Mouse (Mus musculus): Measurements from ENCODE around the gene Tmem37. TPM values are rescaled to one million over a fixed set of nuclear protein-coding genes. Genes with fewer than 3 reads are reported as not detected.

Gene Tmem37
- polyA plus RNA-seq, 1 experiment from 2014 or later, result 94.7 TPM

- 33% methylated on average over 6 of the region's 6 CpGs for WGBS (ENCODE audit: insufficient replicate concordance)
- Histone ChIP-seq H3K27me3 (ENCODE audit: control insufficient read depth, insufficient read depth, low read depth, low read length) (no peaks in the 10 kb centered on the region), H3K4me2 (ENCODE audit: low read depth, low read length) (no peak overlapping the region), H3K36me3 (ENCODE audit: control insufficient read depth, insufficient read depth) (no peaks in the 10 kb centered on the region), H3K27ac (ENCODE audit: low read length) (no peak overlapping the region), H3K9ac (ENCODE audit: low read depth, low read length) (no peak overlapping the region), H3K4me3 (ENCODE audit: low read depth, low read length) (no peak overlapping the region), H3K9me3 (replicated peaks; ENCODE audit: control insufficient read depth, low read length) (no peaks in the 10 kb centered on the region), H3K4me1 (ENCODE audit: control insufficient read depth, low read depth, low read length) (no peaks in the 10 kb centered on the region)
- no peak for ATAC-seq (ENCODE audit: low read depth)
Measured at GRCm38 (mm10) chr1:120055475-120055874, 18.4 kb downstream of the Tmem37 start.

GRCm38 (mm10) chr1:120054997-120055396 is 18.9 kb downstream of the Tmem37 start:
- H3K4me1 ChIP-seq (ENCODE audit: control insufficient read depth, low read depth, low read length), result no peaks in the 10 kb centered on the region
- H3K4me2 ChIP-seq (ENCODE audit: low read depth, low read length), result no peak overlapping the region
- no peaks in the 10 kb centered on the region for H3K36me3 ChIP-seq (ENCODE audit: control insufficient read depth, insufficient read depth)
- WGBS (ENCODE audit: insufficient replicate concordance), result 71% methylated on average over 6 of the region's 6 CpGs
- no peak for ATAC-seq (ENCODE audit: low read depth)
- no peak overlapping the region for H3K27ac ChIP-seq (ENCODE audit: low read length)
- no peak overlapping the region for H3K4me3 ChIP-seq (ENCODE audit: low read depth, low read length)
- no peaks in the 10 kb centered on the region for H3K27me3 ChIP-seq (ENCODE audit: control insufficient read depth, insufficient read depth, low read depth, low read length)
- no peak overlapping the region for H3K9ac ChIP-seq (ENCODE audit: low read depth, low read length)
- no peaks in the 10 kb centered on the region for H3K9me3 ChIP-seq (replicated peaks; ENCODE audit: control insufficient read depth, low read length)

- H3K36me3 ChIP-seq (ENCODE audit: control insufficient read depth, insufficient read depth), result no peaks in the 10 kb centered on the region
- no peak for ATAC-seq (ENCODE audit: low read depth)
- H3K27me3 ChIP-seq (ENCODE audit: control insufficient read depth, insufficient read depth, low read depth, low read length), result no peaks in the 10 kb centered on the region
- no peak overlapping the region for H3K4me3 ChIP-seq (ENCODE audit: low read depth, low read length)
- 44% methylated on average over 1 of the region's 1 CpGs for WGBS (ENCODE audit: insufficient replicate concordance)
- H3K9me3 ChIP-seq (replicated peaks; ENCODE audit: control insufficient read depth, low read length), result no peaks in the 10 kb centered on the region
- H3K4me2 ChIP-seq (ENCODE audit: low read depth, low read length), result no peak overlapping the region
- no peak overlapping the region for H3K9ac ChIP-seq (ENCODE audit: low read depth, low read length)
- no peaks in the 10 kb centered on the region for H3K4me1 ChIP-seq (ENCODE audit: control insufficient read depth, low read depth, low read length)
- H3K27ac ChIP-seq (ENCODE audit: low read length), result no peak overlapping the region
Measured at GRCm38 (mm10) chr1:120051070-120051469, 22.8 kb downstream of the Tmem37 start.

GRCm38 (mm10) chr1:120047325-120047724 is 26.5 kb downstream of the Tmem37 start:
- ATAC-seq (ENCODE audit: low read depth), result no peak
- Histone ChIP-seq H3K9me3 (replicated peaks; ENCODE audit: control insufficient read depth, low read length) (no peaks in the 10 kb centered on the region), H3K4me1 (ENCODE audit: control insufficient read depth, low read depth, low read length) (no peaks in the 10 kb centered on the region), H3K36me3 (ENCODE audit: control insufficient read depth, insufficient read depth) (no peaks in the 10 kb centered on the region), H3K27me3 (ENCODE audit: control insufficient read depth, insufficient read depth, low read depth, low read length) (no peaks in the 10 kb centered on the region), H3K27ac (ENCODE audit: low read length) (no peak overlapping the region), H3K4me2 (ENCODE audit: low read depth, low read length) (no peak overlapping the region), H3K4me3 (ENCODE audit: low read depth, low read length) (no peak overlapping the region), H3K9ac (ENCODE audit: low read depth, low read length) (no peak overlapping the region)

GRCm38 (mm10) chr1:120044584-120044983 is 29.3 kb downstream of the Tmem37 start:
- Histone ChIP-seq H3K4me1 (ENCODE audit: control insufficient read depth, low read depth, low read length) (no peaks in the 10 kb centered on the region), H3K27me3 (ENCODE audit: control insufficient read depth, insufficient read depth, low read depth, low read length) (no peaks in the 10 kb centered on the region), H3K9me3 (replicated peaks; ENCODE audit: control insufficient read depth, low read length) (no peaks in the 10 kb centered on the region), H3K36me3 (ENCODE audit: control insufficient read depth, insufficient read depth) (no peaks in the 10 kb centered on the region), H3K4me2 (ENCODE audit: low read depth, low read length) (no peak overlapping the region), H3K4me3 (ENCODE audit: low read depth, low read length) (no peak overlapping the region), H3K27ac (ENCODE audit: low read length) (no peak overlapping the region), H3K9ac (ENCODE audit: low read depth, low read length) (no peak overlapping the region)
- WGBS (ENCODE audit: insufficient replicate concordance), result 56% methylated on average over 16 of the region's 16 CpGs
- ATAC-seq (ENCODE audit: low read depth), result no peak

- H3K4me2 ChIP-seq (ENCODE audit: low read depth, low read length), result no peak overlapping the region
- no peaks in the 10 kb centered on the region; the same call in 1 of the 2 replicates for H3K4me1 ChIP-seq (ENCODE audit: control insufficient read depth, low read depth, low read length)
- ATAC-seq (ENCODE audit: low read depth), result no peak
- H3K4me3 ChIP-seq (ENCODE audit: low read depth, low read length), result no peak overlapping the region
- no peaks in the 10 kb centered on the region for H3K36me3 ChIP-seq (ENCODE audit: control insufficient read depth, insufficient read depth)
- no peak overlapping the region for H3K27ac ChIP-seq (ENCODE audit: low read length)
- H3K9me3 ChIP-seq (replicated peaks; ENCODE audit: control insufficient read depth, low read length), result no peaks in the 10 kb centered on the region
- no peak overlapping the region for H3K9ac ChIP-seq (ENCODE audit: low read depth, low read length)
- no peaks in the 10 kb centered on the region for H3K27me3 ChIP-seq (ENCODE audit: control insufficient read depth, insufficient read depth, low read depth, low read length)
- 71% methylated on average over 8 of the region's 8 CpGs for WGBS (ENCODE audit: insufficient replicate concordance)
Measured at GRCm38 (mm10) chr1:120042421-120042820, 31.5 kb downstream of the Tmem37 start.

- Histone ChIP-seq H3K36me3 (ENCODE audit: control insufficient read depth, insufficient read depth) (no peaks in the 10 kb centered on the region), H3K4me3 (ENCODE audit: low read depth, low read length) (no peak overlapping the region), H3K27ac (ENCODE audit: low read length) (no peak overlapping the region), H3K9me3 (replicated peaks; ENCODE audit: control insufficient read depth, low read length) (no peaks in the 10 kb centered on the region), H3K27me3 (ENCODE audit: control insufficient read depth, insufficient read depth, low read depth, low read length) (no peaks in the 10 kb centered on the region), H3K4me1 (ENCODE audit: control insufficient read depth, low read depth, low read length) (peaks cover 1% of the 10 kb centered on the region; the same call in 1 of the 2 replicates), H3K9ac (ENCODE audit: low read depth, low read length) (no peak overlapping the region), H3K4me2 (ENCODE audit: low read depth, low read length) (no peak overlapping the region)
- ATAC-seq (ENCODE audit: low read depth), result no peak
- 41% methylated on average over 9 of the region's 9 CpGs for WGBS (ENCODE audit: insufficient replicate concordance)
Measured at GRCm38 (mm10) chr1:120038594-120038993, 35.3 kb downstream of the Tmem37 start.

GRCm38 (mm10) chr1:120037021-120037683 is 36.7 kb downstream of the Tmem37 start:
- Histone ChIP-seq H3K9me3 (replicated peaks; ENCODE audit: control insufficient read depth, low read length) (no peaks in the 10 kb centered on the region), H3K4me2 (ENCODE audit: low read depth, low read length) (no peak overlapping the region), H3K4me3 (ENCODE audit: low read depth, low read length) (no peak overlapping the region), H3K27me3 (ENCODE audit: control insufficient read depth, insufficient read depth, low read depth, low read length) (no peaks in the 10 kb centered on the region), H3K27ac (ENCODE audit: low read length) (no peak overlapping the region), H3K36me3 (ENCODE audit: control insufficient read depth, insufficient read depth) (no peaks in the 10 kb centered on the region), H3K9ac (ENCODE audit: low read depth, low read length) (no peak overlapping the region), H3K4me1 (ENCODE audit: control insufficient read depth, low read depth, low read length) (peaks cover 6% of the 10 kb centered on the region; the same call in 1 of the 2 replicates)
- ATAC-seq (ENCODE audit: low read depth), result peak; percentile 53
- 48% methylated on average over 9 of the region's 9 CpGs for WGBS (ENCODE audit: insufficient replicate concordance)

GRCm38 (mm10) chr1:120035456-120036034 is 38.3 kb downstream of the Tmem37 start:
- no peaks in the 10 kb centered on the region for H3K36me3 ChIP-seq (ENCODE audit: control insufficient read depth, insufficient read depth)
- no peak for ATAC-seq (ENCODE audit: low read depth)
- no peak overlapping the region for H3K4me2 ChIP-seq (ENCODE audit: low read depth, low read length)
- no peak overlapping the region for H3K9ac ChIP-seq (ENCODE audit: low read depth, low read length)
- no peak overlapping the region for H3K27ac ChIP-seq (ENCODE audit: low read length)
- WGBS (ENCODE audit: insufficient replicate concordance), result 54% methylated on average over 7 of the region's 7 CpGs
- no peaks in the 10 kb centered on the region for H3K27me3 ChIP-seq (ENCODE audit: control insufficient read depth, insufficient read depth, low read depth, low read length)
- no peaks in the 10 kb centered on the region for H3K9me3 ChIP-seq (replicated peaks; ENCODE audit: control insufficient read depth, low read length)
- peaks cover 6% of the 10 kb centered on the region; the same call in 1 of the 2 replicates for H3K4me1 ChIP-seq (ENCODE audit: control insufficient read depth, low read depth, low read length)
- no peak overlapping the region for H3K4me3 ChIP-seq (ENCODE audit: low read depth, low read length)
